Mouse (Mus musculus) limb, embryonic 11.5 days (tissue): ENCODE data around the gene Arl14ep. TPM values are rescaled to one million over a fixed set of nuclear protein-coding genes. Genes with fewer than 3 reads are reported as not detected.
"Not testable (repeated sequence)": the region's sequence is repeated elsewhere in the genome, so short reads cannot be mapped to it uniquely, and the experiment has no call there.

Source experiments
- ATAC-seq: fragments of 200-750 bp; cut with Nextera tagmentation; 2 replicates; pipeline ENCODE4 v1.8.0; 2017; ENCODE audit warnings: low read depth; ENCODE audit not compliant: insufficient number of reproducible peaks, low FRiP score, low TSS enrichment
- DNase-seq: peaks from one replicate; pipeline ENCODE4 v3.0.0-alpha.2; 2015; ENCODE audit warnings: low spot score
- H3K27ac ChIP-seq: fragments of 300-500 bp; sonication (generic); replicated peaks from 2 replicates; pipeline ENCODE4 v1.5.1; 2014; ENCODE audit warnings: low read depth, mild to moderate bottlenecking, low read length
- H3K27me3 ChIP-seq: fragments of 300-500 bp; sonication (generic); 2 replicates; pipeline ENCODE4 v1.6.1; 2014; ENCODE audit warnings: mild to moderate bottlenecking, low read length, mixed read lengths; ENCODE audit not compliant: control insufficient read depth, insufficient read depth
- H3K36me3 ChIP-seq: fragments of 300-500 bp; sonication (generic); 2 replicates; pipeline ENCODE4 v1.6.1; 2014; ENCODE audit warnings: mild to moderate bottlenecking, low read length, moderate library complexity, mixed read lengths; ENCODE audit not compliant: control insufficient read depth, insufficient read depth
- H3K4me1 ChIP-seq: fragments of 300-500 bp; sonication (generic); 2 replicates; pipeline ENCODE4 v1.6.1; 2014; ENCODE audit warnings: low read length, mixed read lengths; ENCODE audit not compliant: control insufficient read depth, insufficient read depth
- H3K4me2 ChIP-seq: fragments of 300-500 bp; sonication (generic); 2 replicates; pipeline ENCODE4 v1.6.1; 2014; ENCODE audit warnings: low read depth, mild to moderate bottlenecking, moderate library complexity; ENCODE audit not compliant: severe bottlenecking
- H3K4me3 ChIP-seq: fragments of 300-500 bp; sonication (generic); 2 replicates; pipeline ENCODE4 v1.5.1; 2014; ENCODE audit warnings: low read depth, low read length
- H3K9ac ChIP-seq: fragments of 300-500 bp; sonication (generic); 2 replicates; pipeline ENCODE4 v1.6.1; 2014; ENCODE audit warnings: mild to moderate bottlenecking, low read length
- H3K9me3 ChIP-seq: fragments of 300-500 bp; sonication (generic); 2 replicates; pipeline ENCODE4 v1.6.1; 2016; ENCODE audit warnings: low read length; ENCODE audit not compliant: control insufficient read depth
- WGBS: fragments of 180-500 bp; shearing (Covaris S2); extraction: QIAGEN DNeasy Blood & Tissue Kit; methylation state at CpG from one replicate; pipeline ENCODE4 v1.1.7; 2014; 5-methylcytosine and 5-hydroxymethylcytosine counted together
- polyA plus RNA-seq: library from polyadenylated mRNA; unstranded; fragments of >200 nt; fragmentation: Nextera tagmentation; extraction: Ambion mirVana; gene quantifications from 2 replicates; pipeline ENCODE4 v1.2.1, GENCODE M21; 2014

The Arl14ep gene
- polyA plus RNA-seq = 63.1 and 64.9 TPM in 2 replicates

DNA sequence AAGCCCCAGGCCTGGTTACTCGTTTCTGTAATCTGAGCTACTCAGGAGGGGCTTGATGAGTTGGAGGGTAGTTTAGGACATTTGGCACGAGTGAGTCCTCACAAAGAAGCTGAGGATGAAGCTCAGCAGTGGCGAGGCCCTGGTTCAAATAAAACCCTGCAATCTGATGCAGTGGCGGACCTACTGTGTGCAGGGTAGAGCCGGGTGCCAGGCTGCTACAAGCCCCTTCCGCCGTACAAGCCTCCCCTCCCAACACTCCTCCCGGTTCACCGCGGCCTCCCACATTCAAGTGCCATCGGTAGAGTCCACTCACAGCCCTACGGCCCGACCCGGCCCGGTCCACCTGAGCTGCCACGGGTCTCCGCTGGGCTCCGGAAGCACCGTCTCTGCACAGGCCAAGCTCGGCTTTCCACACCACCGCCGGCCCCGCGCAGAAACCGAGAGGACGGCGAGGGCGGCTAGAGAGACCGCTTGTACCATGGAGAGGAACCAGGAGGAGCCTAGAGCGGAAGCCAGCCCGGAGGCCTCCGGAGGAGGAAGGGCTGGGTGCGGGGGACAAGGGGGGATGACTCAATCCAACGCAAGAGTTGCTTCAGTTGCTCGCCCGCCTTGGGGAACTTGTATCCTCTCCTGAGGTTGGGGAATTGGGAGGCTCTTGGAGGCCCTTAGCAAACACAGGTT is at the start of gene Arl14ep:
Gene Arl14ep (minus strand): TSS at position 466 of the 681 bp plus-strand sequence.
- peak; percentile 93 for ATAC-seq
- no peaks in the 10 kb centered on the region for H3K9me3 ChIP-seq
- DNase-seq = peak; percentile 91
- H3K4me1 ChIP-seq = no peaks in the 10 kb centered on the region
- H3K4me2 ChIP-seq = peak within 1 kb of the TSS; percentile 45
- under 1% methylated on average over 36 of the region's 36 CpGs for WGBS
- peak within 1 kb of the TSS; percentile 85 for H3K4me3 ChIP-seq
- H3K9ac ChIP-seq = peak within 1 kb of the TSS; percentile 97
- no peaks in the 10 kb centered on the region for H3K36me3 ChIP-seq
- no peaks in the 10 kb centered on the region for H3K27me3 ChIP-seq
- H3K27ac ChIP-seq = peak within 1 kb of the TSS; percentile 68; the same call in 1 of the 2 replicates

DNA sequence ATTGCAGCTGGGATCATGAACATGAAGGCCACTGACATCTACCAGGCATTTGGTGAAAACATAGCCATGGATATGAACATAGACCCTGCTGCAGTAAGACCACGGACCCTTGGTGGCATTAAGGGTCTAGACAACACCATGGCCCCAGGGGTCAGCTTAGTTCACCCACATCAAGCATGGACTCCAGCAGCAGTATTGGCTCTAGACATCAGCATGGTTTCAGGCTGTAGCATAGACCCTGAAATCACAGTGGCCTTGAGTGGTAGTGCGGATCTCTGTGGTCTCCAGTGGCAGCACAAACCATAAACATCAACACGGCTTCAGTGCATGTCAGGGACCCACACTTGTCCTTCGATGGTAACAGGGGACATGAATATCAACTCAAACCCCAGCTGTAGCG is 48.5 kb upstream of the Arl14ep start:
- no peak for ATAC-seq

GRCm38 (mm10) chr2:107019331-107019730 is 45.1 kb upstream of the Arl14ep start:
- Histone ChIP-seq H3K27me3 (no peaks in the 10 kb centered on the region), H3K4me3 (no peak overlapping the region), H3K4me2 (no peak overlapping the region), H3K9ac (no peak overlapping the region), H3K27ac (no peak overlapping the region), H3K9me3 (no peaks in the 10 kb centered on the region), H3K4me1 (no peaks in the 10 kb centered on the region), H3K36me3 (no peaks in the 10 kb centered on the region)
- WGBS = 64% methylated on average over 2 of the region's 2 CpGs
- DNase-seq (no peak), ATAC-seq (no peak)

More for the DNA sequence above, 48.5 kb upstream of the Arl14ep start:
- Histone ChIP-seq H3K4me3 (no peak overlapping the region), H3K36me3 (no peaks in the 10 kb centered on the region), H3K27me3 (no peaks in the 10 kb centered on the region), H3K9ac (no peak overlapping the region), H3K4me1 (no peaks in the 10 kb centered on the region), H3K4me2 (no peak overlapping the region), H3K27ac (no peak overlapping the region), H3K9me3 (no peaks in the 10 kb centered on the region)
- no peak for DNase-seq
- WGBS = 92% methylated on average over 5 of the region's 5 CpGs

- Histone ChIP-seq H3K4me3 (no peak overlapping the region), H3K4me1 (no peaks in the 10 kb centered on the region), H3K36me3 (no peaks in the 10 kb centered on the region), H3K4me2 (no peak overlapping the region), H3K27me3 (no peaks in the 10 kb centered on the region), H3K9me3 (no peaks in the 10 kb centered on the region), H3K27ac (no peak overlapping the region), H3K9ac (no peak overlapping the region)
- DNase-seq (no peak), ATAC-seq (no peak)
- WGBS = 83% methylated on average over 4 of the region's 4 CpGs
Measured at GRCm38 (mm10) chr2:107013161-107013560, 38.9 kb upstream of the Arl14ep start.

GRCm38 (mm10) chr2:107012318-107012717 is 38.1 kb upstream of the Arl14ep start:
- no peak overlapping the region for H3K27ac ChIP-seq
- DNase-seq (no peak), ATAC-seq (no peak)
- H3K36me3 ChIP-seq = no peaks in the 10 kb centered on the region
- H3K4me1 ChIP-seq = no peaks in the 10 kb centered on the region
- H3K27me3 ChIP-seq = no peaks in the 10 kb centered on the region
- H3K4me3 ChIP-seq = no peak overlapping the region
- H3K9ac ChIP-seq = no peak overlapping the region
- 91% methylated on average over 4 of the region's 4 CpGs for WGBS
- no peak overlapping the region for H3K4me2 ChIP-seq
- H3K9me3 ChIP-seq = no peaks in the 10 kb centered on the region

- no peaks in the 10 kb centered on the region for H3K4me1 ChIP-seq
- DNase-seq (no peak), ATAC-seq (no peak)
- no peaks in the 10 kb centered on the region for H3K9me3 ChIP-seq
- no peak overlapping the region for H3K9ac ChIP-seq
- 83% methylated on average over 6 of the region's 6 CpGs for WGBS
- H3K36me3 ChIP-seq = no peaks in the 10 kb centered on the region
- H3K27ac ChIP-seq = no peak overlapping the region
- H3K4me3 ChIP-seq = no peak overlapping the region
- H3K4me2 ChIP-seq = no peak overlapping the region
- H3K27me3 ChIP-seq = no peaks in the 10 kb centered on the region
Measured at GRCm38 (mm10) chr2:107010160-107010559, 35.9 kb upstream of the Arl14ep start.

GRCm38 (mm10) chr2:107006378-107006777 is 32.2 kb upstream of the Arl14ep start:
- Histone ChIP-seq H3K4me1 (no peaks in the 10 kb centered on the region), H3K4me2 (no peak overlapping the region), H3K27me3 (no peaks in the 10 kb centered on the region), H3K36me3 (no peaks in the 10 kb centered on the region), H3K27ac (no peak overlapping the region), H3K9ac (no peak overlapping the region), H3K9me3 (no peaks in the 10 kb centered on the region), H3K4me3 (no peak overlapping the region)
- ATAC-seq = no peak
- WGBS = 88% methylated on average over 3 of the region's 3 CpGs
- DNase-seq = no peak

GRCm38 (mm10) chr2:107005876-107006275 is 31.7 kb upstream of the Arl14ep start:
- H3K9ac ChIP-seq, ATAC-seq, H3K9me3 ChIP-seq, H3K36me3 ChIP-seq, H3K4me2 ChIP-seq, DNase-seq, H3K27me3 ChIP-seq, H3K27ac ChIP-seq, H3K4me3 ChIP-seq, H3K4me1 ChIP-seq: not testable (repeated sequence)
- 86% methylated on average over 4 of the region's 4 CpGs for WGBS

- Histone ChIP-seq H3K4me1 (no peaks in the 10 kb centered on the region), H3K27ac (no peak overlapping the region), H3K9ac (no peak overlapping the region), H3K9me3 (no peaks in the 10 kb centered on the region), H3K36me3 (no peaks in the 10 kb centered on the region), H3K4me2 (no peak overlapping the region), H3K4me3 (no peak overlapping the region), H3K27me3 (no peaks in the 10 kb centered on the region)
- DNase-seq (no peak), ATAC-seq (no peak)
- WGBS = 74% methylated on average over 1 of the region's 1 CpGs
Measured at GRCm38 (mm10) chr2:106991261-106991660, 17.0 kb upstream of the Arl14ep start.
